ENCODE assay signal across 9 mouse cellular contexts in the genomic region with DNA sequence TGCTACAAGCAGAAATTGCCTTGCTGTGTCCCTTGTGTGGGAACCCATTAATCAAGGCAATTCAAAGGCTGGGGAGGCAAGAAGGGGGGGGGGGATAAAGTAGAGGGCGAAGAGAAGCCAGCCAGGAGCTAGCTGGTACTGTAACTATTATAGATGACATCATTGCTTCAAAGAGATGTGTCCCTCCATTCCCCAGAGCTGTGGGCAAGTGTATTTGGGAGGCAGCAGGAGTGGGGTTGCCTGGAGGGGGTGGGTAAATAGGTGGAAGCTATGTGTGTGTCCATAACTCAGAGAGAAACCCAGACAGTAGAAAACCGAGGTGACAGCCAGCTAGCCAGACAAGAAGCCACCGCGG. TPM values are rescaled to one million over a fixed set of nuclear protein-coding genes. Genes with fewer than 3 reads are reported as not detected.
DNase-seq lines count a peak whose midpoint lies in the region; ATAC-seq and TF ChIP-seq lines count a peak whose summit lies in the region.
"Had no signal": no experiment of that assay in that cellular context is flagged by ENCODE, and none has a peak within 500 bp of the region (broad histone marks: within the 10 kb centered on the region; RNA-seq: fewer than 3 reads in every experiment).

No protein-coding gene starts in this region.

- peak overlapping the region; percentile 27 for H3K4me3 ChIP-seq in heart, postnatal 0 days (ENCODE audit: low read depth, low read length)
- peak overlapping the region; percentile 20 for H3K4me3 ChIP-seq in embryonic facial prominence, embryonic 12.5 days
- H3K4me3 ChIP-seq in intestine, embryonic 16.5 days (ENCODE audit: low read length) = peak overlapping the region; percentile 40

- peaks cover 18% of the 10 kb centered on the region; the same call in 1 of the 2 replicates for H3K27me3 ChIP-seq in heart, postnatal 0 days (ENCODE audit: control insufficient read depth, insufficient read depth, low read length)
- peaks cover 29% of the 10 kb centered on the region for H3K27me3 ChIP-seq in embryonic facial prominence, embryonic 12.5 days
- peaks cover 12% of the 10 kb centered on the region; the same call in 1 of the 2 replicates for H3K27me3 ChIP-seq in intestine, embryonic 16.5 days (replicated peaks; ENCODE audit: control insufficient read depth, insufficient read depth, low read length)

- H3K9ac ChIP-seq in heart, postnatal 0 days (replicated peaks; ENCODE audit: low read depth, low read length) = no peak overlapping the region
- H3K9ac ChIP-seq in embryonic facial prominence, embryonic 12.5 days = no peak overlapping the region
- H3K9ac ChIP-seq in intestine, embryonic 16.5 days (ENCODE audit: low read depth, low read length) = no peak overlapping the region

- intact Hi-C loops in left cerebral cortex, postnatal 14 days (cut with DNase I) = no loop called here

- no peak for TF ChIP-seq EP300 in heart, postnatal 0 days (IDR thresholded peaks at IDR 0.05; ENCODE audit: low read depth)

- H3K36me3 ChIP-seq in heart, postnatal 0 days (replicated peaks; ENCODE audit: control insufficient read depth, insufficient read depth, low read length) = no peaks in the 10 kb centered on the region
- H3K36me3 ChIP-seq in embryonic facial prominence, embryonic 12.5 days = no peaks in the 10 kb centered on the region
- no peaks in the 10 kb centered on the region for H3K36me3 ChIP-seq in intestine, embryonic 16.5 days (ENCODE audit: control insufficient read depth, insufficient read depth, low read length)
- H3K36me3 ChIP-seq: G1E had no signal

- peak overlapping the region; percentile 53 for H3K4me2 ChIP-seq in heart, postnatal 0 days (ENCODE audit: low read depth, low read length)
- H3K4me2 ChIP-seq in embryonic facial prominence, embryonic 12.5 days (replicated peaks) = peak overlapping the region; percentile 64
- H3K4me2 ChIP-seq in intestine, embryonic 16.5 days (ENCODE audit: low read depth, low read length) = peak overlapping the region; percentile 73

- WGBS in heart, postnatal 0 days = 6% methylated on average over 4 of the region's 4 CpGs
- WGBS in embryonic facial prominence, embryonic 12.5 days = 10% methylated on average over 4 of the region's 4 CpGs
- WGBS in intestine, embryonic 16.5 days = 8% methylated on average over 4 of the region's 4 CpGs

- ATAC-seq in heart, postnatal 0 days (ENCODE audit: insufficient read depth, low read depth) = 0 out of 2 replicates have a peak, but pooled peaks have one; percentile 6
- peak; percentile 37; the same call in 1 of the 2 replicates for ATAC-seq in embryonic facial prominence, embryonic 12.5 days (ENCODE audit: insufficient number of reproducible peaks, insufficient read depth, low FRiP score, low TSS enrichment)
- peak; percentile 37; the same call in 1 of the 2 replicates for ATAC-seq in intestine, embryonic 16.5 days
- ATAC-seq in megakaryocyte progenitor cell, adult 5-6 weeks (replicated peaks; ENCODE audit: poor library complexity) = no peak

- TF ChIP-seq CTCF in heart, postnatal 0 days (IDR thresholded peaks at IDR 0.05; ENCODE audit: low read depth) = no peak

- no peak overlapping the region for H3K27ac ChIP-seq in heart, postnatal 0 days (ENCODE audit: low read depth)
- H3K27ac ChIP-seq in embryonic facial prominence, embryonic 12.5 days = no peak overlapping the region
- H3K27ac ChIP-seq in intestine, embryonic 16.5 days (ENCODE audit: low read length) = no peak overlapping the region

- no peak for DNase-seq in heart, postnatal 0 days (ENCODE audit: low spot score)
- no peak for DNase-seq in heart, adult 18-20 months
- peak; percentile 13 for DNase-seq in neural tube, embryonic 10.5 days (ENCODE audit: extremely low spot score, low spot score)
- DNase-seq in right cerebral cortex, adult 2 months (ENCODE audit: low spot score in 2 of 2) = no peak
- no peak for DNase-seq in left cerebral cortex, postnatal 14 days (ENCODE audit: low spot score in 2 of 2)

- H3K9me3 ChIP-seq in heart, postnatal 0 days (replicated peaks; ENCODE audit: control insufficient read depth, low read length) = no peaks in the 10 kb centered on the region
- H3K9me3 ChIP-seq in embryonic facial prominence, embryonic 12.5 days = no peaks in the 10 kb centered on the region
- H3K9me3 ChIP-seq in intestine, embryonic 16.5 days (ENCODE audit: control insufficient read depth, low read length) = no peaks in the 10 kb centered on the region

- peaks cover 17% of the 10 kb centered on the region for H3K4me1 ChIP-seq in heart, postnatal 0 days (ENCODE audit: control insufficient read depth, insufficient read depth)
- peaks cover 10% of the 10 kb centered on the region for H3K4me1 ChIP-seq in embryonic facial prominence, embryonic 12.5 days
- peaks cover 17% of the 10 kb centered on the region for H3K4me1 ChIP-seq in intestine, embryonic 16.5 days (ENCODE audit: control insufficient read depth, insufficient read depth, low read length)

RNA-seq across cellular contexts. Expression of a gene that starts 0.3 kb away (rescaled TPM):
- 0.54 and 5.5 TPM in 2 replicates for total RNA-seq in heart, postnatal 0 days (2014; rRNA removed; ENCODE audit: low replicate concordance)
- 0.60 and 0.75 TPM in 2 replicates for polyA plus RNA-seq in heart, postnatal 0 days (2015; fragmentation: Nextera tagmentation; extraction: Ambion mirVana)
- total RNA-seq in heart, adult 18-20 months (2021) = 1 to 10 TPM in 1 of 2 experiments, under 1 TPM in 1; 0.79 to 1.6 TPM
- 4.3 and 4.7 TPM in 2 replicates for polyA plus RNA-seq in embryonic facial prominence, embryonic 12.5 days (2016; fragmentation: Nextera tagmentation; extraction: Ambion mirVana)
- polyA plus RNA-seq in intestine, embryonic 16.5 days (2015; fragmentation: Nextera tagmentation; extraction: Ambion mirVana) = 4.0 and 4.4 TPM in 2 replicates
- total RNA-seq in left cerebral cortex, postnatal 14 days (2021) = 100 to 1,000 TPM; 112 to 124 TPM
- 0.17 TPM in 1 of 2 replicates, not detected in the other for total RNA-seq in megakaryocyte progenitor cell, adult 5-6 weeks (2015)
- total RNA-seq in megakaryocyte progenitor cell, adult 5-6 weeks (2017) = 0.10 TPM in 1 of 2 replicates, not detected in the other
- polyA plus RNA-seq: G1E had no signal

Comparison
In these comparisons a context has a peak if more than half of its experiments do, and no peak if none do; other contexts are left out.
1. RNA of a gene that starts 0.3 kb away (total RNA-seq): 112 to 124 TPM in left cerebral cortex, postnatal 14 days; 0.54 to 5.5 TPM in heart, postnatal 0 days, 0.79 to 1.6 TPM in heart, adult 18-20 months and 0.10 to 0.17 TPM in megakaryocyte progenitor cell, adult 5-6 weeks; every median in the first group is over 10 times any median in the second.
2. Peak in every context shown above with its lines, with median percentiles within 50 percentile points of each other: H3K4me2 ChIP-seq and H3K4me3 ChIP-seq.